11 mouse cellular contexts compared by ENCODE assay signal in the genomic region with DNA sequence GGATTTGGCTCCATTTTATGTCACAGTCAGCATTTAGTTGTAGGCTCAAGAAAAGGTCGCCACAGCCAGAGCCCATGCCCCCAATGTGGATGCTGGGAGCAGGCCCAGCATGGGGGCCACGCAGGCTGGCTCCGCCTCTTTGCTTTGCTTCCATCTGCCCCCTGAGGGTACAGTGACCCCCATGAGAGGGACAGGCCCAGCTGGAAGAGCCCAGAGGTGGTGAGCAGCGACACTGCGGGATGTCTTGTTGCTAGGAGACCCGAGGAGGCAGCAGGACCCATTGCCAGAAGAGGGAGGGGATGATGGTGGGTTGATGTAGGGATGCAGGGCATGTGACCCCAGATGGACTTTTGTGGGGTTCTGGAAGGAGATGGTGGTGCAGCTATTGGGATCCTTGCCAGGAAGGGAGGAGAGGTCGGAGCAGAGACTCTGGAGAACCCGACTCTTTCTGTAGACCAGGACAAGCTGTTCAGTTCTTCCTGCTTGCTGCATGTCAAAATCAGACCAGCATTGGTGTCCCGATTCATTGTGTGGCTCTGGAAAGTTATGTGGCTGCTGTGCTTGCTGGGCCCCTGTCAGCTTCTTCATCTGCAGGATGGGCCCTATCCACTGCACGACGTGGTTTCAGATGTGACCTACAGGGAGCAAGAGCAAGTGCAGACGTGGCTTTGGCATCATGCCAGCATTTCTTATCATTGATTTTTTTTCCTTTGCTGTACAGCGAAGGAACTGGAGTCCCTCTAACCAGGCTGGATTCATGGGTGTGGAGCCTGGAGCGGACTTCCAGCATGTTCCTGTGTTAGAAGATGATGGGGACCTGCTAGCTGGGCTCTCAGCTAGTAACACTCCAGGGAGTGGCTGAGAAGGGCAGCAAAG. TPM values are rescaled to one million over a fixed set of nuclear protein-coding genes. Genes with fewer than 3 reads are reported as not detected.
DNase-seq lines count a peak whose midpoint lies in the region; ATAC-seq and TF ChIP-seq lines count a peak whose summit lies in the region.
"Had no signal": no experiment of that assay in that cellular context is flagged by ENCODE, and none has a peak within 500 bp of the region (broad histone marks: within the 10 kb centered on the region; RNA-seq: fewer than 3 reads in every experiment).

No protein-coding gene starts in this region.

- WGBS in heart, embryonic 13.5 days, result 31% methylated on average over 14 of the region's 14 CpGs
- 39% methylated on average over 14 of the region's 14 CpGs for WGBS in lung, adult 2 months

- TF ChIP-seq CTCF in lung, adult 2 months (IDR thresholded peaks at IDR 0.05; ENCODE audit: insufficient read depth, low read length), result no peak

- no peak for ATAC-seq in CD4-positive, CD25-positive, alpha-beta regulatory T cell, adult 4 months
- ATAC-seq in heart, embryonic 13.5 days (ENCODE audit: extremely low read depth, insufficient number of reproducible peaks, low FRiP score, low TSS enrichment), result no peak
- ATAC-seq in megakaryocyte-erythroid progenitor cell, adult 5-6 weeks (replicated peaks; ENCODE audit: low FRiP score, low TSS enrichment, poor library complexity, severe bottlenecking), result peak; percentile 66
- ATAC-seq: forebrain, embryonic 13.5 days had no signal

- H3K9ac ChIP-seq in heart, embryonic 13.5 days, result no peak overlapping the region
- H3K9ac ChIP-seq: forebrain, embryonic 13.5 days had no signal

- DNase-seq in CD4-positive, CD25-positive, alpha-beta regulatory T cell, adult 2 months (ENCODE audit: low read depth, low spot score), result peak; percentile 10
- no peak for DNase-seq in heart, adult 8-10 months (ENCODE audit: low spot score)
- DNase-seq in lung, postnatal 10 days, result peak; percentile 19
- no peak for DNase-seq in lung, adult 2 months
- DNase-seq in left cerebral cortex, adult 9 months (ENCODE audit: low spot score in 2 of 2), result no peak

- no peaks in the 10 kb centered on the region for H3K36me3 ChIP-seq in heart, embryonic 13.5 days
- H3K36me3 ChIP-seq: hindbrain, embryonic 10.5 days had no signal

- peak overlapping the region; percentile 29; the same call in 1 of the 2 replicates for H3K27ac ChIP-seq in heart, embryonic 13.5 days (replicated peaks)
- H3K27ac ChIP-seq: forebrain, embryonic 13.5 days; hindbrain, embryonic 10.5 days; left cerebral cortex, adult 2 months had no signal

- H3K4me1 ChIP-seq in heart, embryonic 13.5 days, result peaks cover 33% of the 10 kb centered on the region
- peaks cover 5% of the 10 kb centered on the region for H3K4me1 ChIP-seq in lung, adult 2 months (ENCODE audit: control insufficient read depth, insufficient read depth, low read length)

- TF ChIP-seq POLR2A in lung, adult 2 months (IDR thresholded peaks at IDR 0.05; ENCODE audit: borderline replicate concordance, extremely low read depth, low read depth, low read length), result no peak

- H3K9me3 ChIP-seq in heart, embryonic 13.5 days, result no peaks in the 10 kb centered on the region
- H3K9me3 ChIP-seq: forebrain, embryonic 13.5 days; hindbrain, embryonic 10.5 days had no signal

- no peak overlapping the region for H3K4me3 ChIP-seq in heart, embryonic 13.5 days
- H3K4me3 ChIP-seq in lung, adult 2 months (replicated peaks; ENCODE audit: extremely low read depth, low read depth, low read length), result no peak overlapping the region
- H3K4me3 ChIP-seq: forebrain, embryonic 13.5 days; hindbrain, embryonic 10.5 days; left cerebral cortex, adult 2 months had no signal

- H3K4me2 ChIP-seq in heart, embryonic 13.5 days, result no peak overlapping the region
- H3K4me2 ChIP-seq: forebrain, embryonic 13.5 days had no signal

- H3K27me3 ChIP-seq in heart, embryonic 13.5 days (replicated peaks), result peaks cover 15% of the 10 kb centered on the region; the same call in 1 of the 2 replicates
- H3K27me3 ChIP-seq: forebrain, embryonic 13.5 days had no signal

RNA-seq across cellular contexts. Expression of a gene that starts 41.7 kb away (rescaled TPM):
- under 1 TPM in 1 of 2 experiments, not detected in 1; 0.24 TPM for polyA plus RNA-seq in CD4-positive, CD25-positive, alpha-beta regulatory T cell, adult 4 months (2017; shearing (Covaris generic))
- polyA plus RNA-seq in heart, embryonic 13.5 days (2015; fragmentation: Nextera tagmentation; extraction: Ambion mirVana), result 1.1 and 1.2 TPM in 2 replicates
- total RNA-seq in heart, adult 8-10 months (2022), result 1 to 10 TPM; 6.5 to 9.4 (median 7.6) TPM
- polyA plus RNA-seq in lung, adult 2 months (2012; rRNA removed), result 24.7 and 25.1 TPM in 2 replicates
- not detected in 2 replicates for total RNA-seq in megakaryocyte-erythroid progenitor cell, adult 5-6 weeks (2014; fragmentation: Nextera tagmentation)
- 0.15 TPM in 1 of 2 replicates, not detected in the other for total RNA-seq in megakaryocyte-erythroid progenitor cell, adult 5-6 weeks (2017)

Comparison
In these comparisons a context has a peak if more than half of its experiments do, and no peak if none do; other contexts are left out.
1. DNase-seq: peak in CD4-positive, CD25-positive, alpha-beta regulatory T cell, adult 2 months (single experiment) and lung, postnatal 10 days (single experiment); none in heart, adult 8-10 months (single experiment), lung, adult 2 months (single experiment) and left cerebral cortex, adult 9 months (0 of 2).
2. RNA of a gene that starts 41.7 kb away (polyA plus RNA-seq): 24.7 to 25.1 TPM in lung, adult 2 months; 1.1 to 1.2 TPM in heart, embryonic 13.5 days and 0.24 TPM in CD4-positive, CD25-positive, alpha-beta regulatory T cell, adult 4 months; every median in the first group is over 10 times any median in the second.